20 mouse cellular contexts compared by ENCODE assay signal in genomic region chr10:87830639-87831038, GRCm38 (mm10). TPM values are rescaled to one million over a fixed set of nuclear protein-coding genes. Genes with fewer than 3 reads are reported as not detected.
DNase-seq lines count a peak whose midpoint lies in the region; ATAC-seq and TF ChIP-seq lines count a peak whose summit lies in the region.
"Had no signal": no experiment of that assay in that cellular context is flagged by ENCODE, and none has a peak within 500 bp of the region (broad histone marks: within the 10 kb centered on the region; RNA-seq: fewer than 3 reads in every experiment).

No protein-coding gene starts in this region.

- no peak for TF ChIP-seq EP300 in lung, postnatal 0 days (IDR thresholded peaks at IDR 0.05)

- H3K4me2 ChIP-seq in lung, postnatal 0 days (replicated peaks; ENCODE audit: low read depth, low read length), result no peak overlapping the region
- H3K4me2 ChIP-seq in hindbrain, embryonic 13.5 days, result no peak overlapping the region
- no peak overlapping the region for H3K4me2 ChIP-seq in midbrain, embryonic 11.5 days
- H3K4me2 ChIP-seq: embryonic facial prominence, embryonic 13.5 days; forebrain, embryonic 12.5 days; hindbrain, embryonic 12.5 days had no signal

- no peak for ATAC-seq in lung, postnatal 0 days
- ATAC-seq in granulocyte monocyte progenitor cell, adult 5-6 weeks (replicated peaks; ENCODE audit: poor library complexity, severe bottlenecking), result peak; percentile 68
- no peak for ATAC-seq in hindbrain, embryonic 13.5 days (ENCODE audit: low FRiP score)
- ATAC-seq in midbrain, embryonic 11.5 days (ENCODE audit: low FRiP score), result no peak
- ATAC-seq: forebrain, embryonic 16.5 days; hindbrain, postnatal 0 days had no signal

- no peaks in the 10 kb centered on the region for H3K36me3 ChIP-seq in lung, postnatal 0 days (ENCODE audit: insufficient read depth, low read length)
- no peaks in the 10 kb centered on the region for H3K36me3 ChIP-seq in hindbrain, embryonic 13.5 days
- no peaks in the 10 kb centered on the region for H3K36me3 ChIP-seq in midbrain, embryonic 11.5 days (ENCODE audit: control insufficient read depth, insufficient read depth, low read length)
- H3K36me3 ChIP-seq: embryonic facial prominence, embryonic 13.5 days; forebrain, embryonic 12.5 days; hindbrain, embryonic 12.5 days had no signal

- TF ChIP-seq POLR2A in bone marrow macrophage, adult 2 months (IDR thresholded peaks at IDR 0.05; ENCODE audit: borderline replicate concordance, low read depth, low read length), result no peak

- WGBS in lung, postnatal 0 days, result 78% methylated on average over 2 of the region's 2 CpGs
- WGBS in hindbrain, embryonic 13.5 days, result 94% methylated on average over 2 of the region's 2 CpGs
- 83% methylated on average over 2 of the region's 2 CpGs for WGBS in midbrain, embryonic 11.5 days

- DNase-seq in lung, postnatal 0 days (ENCODE audit: low spot score), result peak; percentile 38
- DNase-seq in lung, postnatal 10 days, result no peak
- peak; percentile 6 to 20 for DNase-seq in monocyte, adult 2 months (ENCODE audit: low read depth in 1 of 2, low spot score in 2 of 2)
- DNase-seq in midbrain, embryonic 11.5 days (ENCODE audit: low spot score, missing footprints), result no peak
- DNase-seq: adrenal gland, adult 2 months; adrenal gland, postnatal 36 days; cerebellum, adult 11-12 months; cerebellum, adult 9-10 months; cerebellum, postnatal 25 days; gastrocnemius, postnatal 14 days; heart, postnatal 10 days; heart, postnatal 4 days had no signal

- no peak overlapping the region for H3K4me3 ChIP-seq in lung, postnatal 0 days (ENCODE audit: low read depth, low read length)
- H3K4me3 ChIP-seq in bone marrow macrophage, adult 2 months (ENCODE audit: insufficient read depth, low read length), result no peak overlapping the region
- no peak overlapping the region for H3K4me3 ChIP-seq in hindbrain, embryonic 13.5 days
- no peak overlapping the region for H3K4me3 ChIP-seq in midbrain, embryonic 11.5 days (ENCODE audit: low read depth, low read length)
- H3K4me3 ChIP-seq: embryonic facial prominence, embryonic 13.5 days; forebrain, embryonic 12.5 days; hindbrain, embryonic 12.5 days had no signal

- no peak overlapping the region for H3K27ac ChIP-seq in lung, postnatal 0 days (ENCODE audit: low read length)
- peak overlapping the region; percentile 98 for H3K27ac ChIP-seq in bone marrow macrophage, adult 2 months (ENCODE audit: insufficient read depth, low read depth, low read length)
- H3K27ac ChIP-seq in hindbrain, embryonic 13.5 days, result no peak overlapping the region
- H3K27ac ChIP-seq in midbrain, embryonic 11.5 days (ENCODE audit: low read depth, low read length), result no peak overlapping the region
- H3K27ac ChIP-seq: embryonic facial prominence, embryonic 13.5 days; forebrain, embryonic 12.5 days; hindbrain, embryonic 12.5 days; hindbrain, postnatal 0 days had no signal

- no peaks in the 10 kb centered on the region for H3K27me3 ChIP-seq in lung, postnatal 0 days (replicated peaks; ENCODE audit: insufficient read depth, low read length)
- no peaks in the 10 kb centered on the region for H3K27me3 ChIP-seq in hindbrain, embryonic 13.5 days
- no peaks in the 10 kb centered on the region for H3K27me3 ChIP-seq in midbrain, embryonic 11.5 days (ENCODE audit: control insufficient read depth, insufficient read depth, low read length)
- H3K27me3 ChIP-seq: embryonic facial prominence, embryonic 13.5 days; forebrain, embryonic 12.5 days; hindbrain, embryonic 12.5 days had no signal

- no peak for TF ChIP-seq CTCF in lung, postnatal 0 days (IDR thresholded peaks at IDR 0.05)
- no peak for TF ChIP-seq CTCF in bone marrow macrophage, adult 2 months (IDR thresholded peaks at IDR 0.05; ENCODE audit: low read depth, low read length)

- no peaks in the 10 kb centered on the region for H3K4me1 ChIP-seq in lung, postnatal 0 days (ENCODE audit: insufficient read depth, low read depth, low read length)
- peaks cover 30% of the 10 kb centered on the region for H3K4me1 ChIP-seq in bone marrow macrophage, adult 2 months (ENCODE audit: control insufficient read depth, insufficient read depth, low read length)
- H3K4me1 ChIP-seq in hindbrain, embryonic 13.5 days (replicated peaks), result no peaks in the 10 kb centered on the region
- no peaks in the 10 kb centered on the region for H3K4me1 ChIP-seq in midbrain, embryonic 11.5 days (ENCODE audit: control insufficient read depth, insufficient read depth, low read length)
- H3K4me1 ChIP-seq: embryonic facial prominence, embryonic 13.5 days; forebrain, embryonic 12.5 days; hindbrain, embryonic 12.5 days had no signal

- H3K9ac ChIP-seq in lung, postnatal 0 days (replicated peaks; ENCODE audit: low read depth), result no peak overlapping the region
- no peak overlapping the region for H3K9ac ChIP-seq in hindbrain, embryonic 13.5 days
- no peak overlapping the region for H3K9ac ChIP-seq in midbrain, embryonic 11.5 days (ENCODE audit: low read length)
- H3K9ac ChIP-seq: embryonic facial prominence, embryonic 13.5 days; forebrain, embryonic 12.5 days; hindbrain, embryonic 12.5 days had no signal

- H3K9me3 ChIP-seq in lung, postnatal 0 days (ENCODE audit: low read length), result no peaks in the 10 kb centered on the region
- H3K9me3 ChIP-seq in hindbrain, embryonic 13.5 days, result no peaks in the 10 kb centered on the region
- no peaks in the 10 kb centered on the region for H3K9me3 ChIP-seq in midbrain, embryonic 11.5 days (ENCODE audit: control insufficient read depth, low read length)
- H3K9me3 ChIP-seq: embryonic facial prominence, embryonic 13.5 days; forebrain, embryonic 12.5 days; hindbrain, embryonic 12.5 days had no signal

RNA-seq across cellular contexts. Expression of gene Igf1, which starts 27.4 kb away (rescaled TPM):
- 20.5 and 25.0 TPM in 2 replicates for polyA plus RNA-seq in lung, postnatal 0 days (2015; fragmentation: Nextera tagmentation; extraction: Ambion mirVana)
- polyA plus RNA-seq in bone marrow macrophage, adult 2 months (2012; ENCODE audit: insufficient read depth, insufficient read length, missing spikeins), result 1,038 and 1,121 TPM in 2 replicates
- not detected in 2 replicates for total RNA-seq in granulocyte monocyte progenitor cell, adult 5-6 weeks (2014; fragmentation: Nextera tagmentation)
- total RNA-seq in granulocyte monocyte progenitor cell, adult 5-6 weeks (2017), result 0.04 TPM in 1 of 2 replicates, not detected in the other
- 10.0 and 10.9 TPM in 2 replicates for polyA plus RNA-seq in hindbrain, embryonic 13.5 days (2015; fragmentation: Nextera tagmentation; extraction: Ambion mirVana)
- 16.7 and 20.8 TPM in 2 replicates for polyA plus RNA-seq in midbrain, embryonic 11.5 days (2014; fragmentation: Nextera tagmentation; extraction: Ambion mirVana)

Comparison
In these comparisons a context has a peak if more than half of its experiments do, and no peak if none do; other contexts are left out.
1. DNase-seq: peak in lung, postnatal 0 days (single experiment) and monocyte, adult 2 months (2 of 2); none in lung, postnatal 10 days (single experiment) and midbrain, embryonic 11.5 days (single experiment).
2. RNA of gene Igf1, which starts 27.4 kb away (polyA plus RNA-seq): 1,038 to 1,121 TPM in bone marrow macrophage, adult 2 months; 20.5 to 25.0 TPM in lung, postnatal 0 days, 16.7 to 20.8 TPM in midbrain, embryonic 11.5 days and 10.0 to 10.9 TPM in hindbrain, embryonic 13.5 days; every median in the first group is over 10 times any median in the second.